Mouse (Mus musculus) spleen, adult 2 months (tissue): Measurements from ENCODE around the gene Zpbp2. TPM values are rescaled to one million over a fixed set of nuclear protein-coding genes. Genes with fewer than 3 reads are reported as not detected.
A peak's percentile ranks its signal among the peaks of the same experiment; 100 is the strongest.

Experiments used
- DNase-seq, 2 experiments: peaks; one replicate each; pipeline versions ENCODE4 v3.0.0 to v3.0.0-alpha.2; 2012 to 2021; ENCODE audit warnings: low spot score in 2 of 2, low read depth in 1 of 2
- H3K27ac ChIP-seq: fragments of 200-500 bp; 2 replicates; pipeline ENCODE4 v1.5.1; 2012; ENCODE audit warnings: low read length, inconsistent platforms; ENCODE audit not compliant: insufficient read depth
- H3K27me3 ChIP-seq: fragments of 200-500 bp; 2 replicates; pipeline ENCODE4 v1.6.1; 2012; ENCODE audit warnings: mild to moderate bottlenecking, moderate library complexity, low read length, inconsistent platforms; ENCODE audit not compliant: control insufficient read depth, insufficient read depth
- H3K36me3 ChIP-seq: fragments of 200-500 bp; 2 replicates; pipeline ENCODE4 v1.6.1; 2012; ENCODE audit warnings: mild to moderate bottlenecking, low read length, inconsistent platforms; ENCODE audit not compliant: control insufficient read depth, insufficient read depth
- H3K4me1 ChIP-seq: fragments of 200-500 bp; 2 replicates; pipeline ENCODE4 v1.6.1; 2011; ENCODE audit warnings: inconsistent platforms; ENCODE audit not compliant: control insufficient read depth, insufficient read depth, insufficient read length
- H3K4me3 ChIP-seq: fragments of 200-500 bp; 2 replicates; pipeline ENCODE4 v1.5.1; 2011; ENCODE audit warnings: mild to moderate bottlenecking, inconsistent platforms; ENCODE audit not compliant: insufficient read depth, insufficient read length; ENCODE audit errors: extremely low read depth
- CTCF ChIP-seq: fragments of 200-500 bp; IDR thresholded peaks from 2 replicates; pipeline ENCODE4 v1.5.1; 2011; ENCODE audit warnings: mild to moderate bottlenecking, inconsistent platforms; ENCODE audit not compliant: insufficient read depth, insufficient read length, insufficient replicate concordance; ENCODE audit errors: extremely low read depth
- POLR2A ChIP-seq: fragments of 200-500 bp; IDR thresholded peaks from 2 replicates; pipeline ENCODE4 v1.6.1; 2011; ENCODE audit warnings: low read depth, low read length, inconsistent platforms
- WGBS: fragments of 180-500 bp; shearing (Covaris S2); methylation state at CpG from one replicate; pipeline ENCODE4 v1.1.7; 2018; 5-methylcytosine and 5-hydroxymethylcytosine counted together
- polyA plus RNA-seq: library from polyadenylated mRNA; depleted of rRNA; stranded (reverse); fragments of >200 nt; gene quantifications from 2 replicates; pipeline ENCODE4 v1.2.3, GENCODE M21; 2012

Zpbp2 gene
- polyA plus RNA-seq, 1 experiment: 1.2 TPM

- no peak for TF ChIP-seq POLR2A
- no peak for TF ChIP-seq CTCF
- DNase-seq: no peak
- 81% methylated on average over 10 of the region's 10 CpGs for whole genome bisulfite sequencing
- H3K36me3 ChIP-seq: peaks cover 19% of the 10 kb centered on the region
- no peak overlapping the region for H3K4me3 ChIP-seq
- no peak overlapping the region for H3K27ac ChIP-seq
- H3K27me3 ChIP-seq: no peaks in the 10 kb centered on the region
- peaks cover 4% of the 10 kb centered on the region for H3K4me1 ChIP-seq
These were observed 30.4 kb upstream of the Zpbp2 start for GRCm38 (mm10) chr11:98520468-98520867.

GRCm38 (mm10) chr11:98525140-98525539 lies 25.8 kb upstream of the Zpbp2 start:
- DNase-seq: no peak
- no peak overlapping the region for H3K4me3 ChIP-seq
- no peaks in the 10 kb centered on the region for H3K27me3 ChIP-seq
- TF ChIP-seq CTCF (no peak), POLR2A (no peak)
- no peak overlapping the region for H3K27ac ChIP-seq
- peaks cover 10% of the 10 kb centered on the region; the same call in 1 of the 2 replicates for H3K36me3 ChIP-seq
- 15% methylated on average over 4 of the region's 4 CpGs for WGBS
- H3K4me1 ChIP-seq: peaks cover 22% of the 10 kb centered on the region

GRCm38 (mm10) chr11:98526824-98527461 lies 24.0 kb upstream of the Zpbp2 start:
- H3K27me3 ChIP-seq: no peaks in the 10 kb centered on the region
- WGBS: 46% methylated on average over 10 of the region's 10 CpGs
- H3K36me3 ChIP-seq: peaks cover 5% of the 10 kb centered on the region; the same call in 1 of the 2 replicates
- DNase-seq: no peak
- peaks cover 25% of the 10 kb centered on the region for H3K4me1 ChIP-seq
- H3K4me3 ChIP-seq: no peak overlapping the region
- no peak for TF ChIP-seq POLR2A
- no peak for TF ChIP-seq CTCF
- peak overlapping the region; percentile 30 for H3K27ac ChIP-seq

GRCm38 (mm10) chr11:98537480-98538034 lies 13.3 kb upstream of the Zpbp2 start:
- Histone ChIP-seq H3K27me3 (no peaks in the 10 kb centered on the region), H3K4me1 (peaks cover 7% of the 10 kb centered on the region; the same call in 1 of the 2 replicates), H3K27ac (no peak overlapping the region), H3K4me3 (no peak overlapping the region), H3K36me3 (peaks cover 2% of the 10 kb centered on the region; the same call in 1 of the 2 replicates)
- no peak for DNase-seq
- TF ChIP-seq POLR2A (no peak), CTCF (no peak)

- DNase-seq: peak in 1 of 2 experiments; percentile 32
These were observed 10.6 kb upstream of the Zpbp2 start for GRCm38 (mm10) chr11:98540319-98540718.

GRCm38 (mm10) chr11:98542553-98542952 lies 8.3 kb upstream of the Zpbp2 start:
- TF ChIP-seq CTCF (no peak), POLR2A (no peak)
- H3K27ac ChIP-seq: peak overlapping the region; percentile 56
- peak overlapping the region; percentile 51 for H3K4me3 ChIP-seq
- peak in 1 of 2 experiments; percentile 20 for DNase-seq
- H3K4me1 ChIP-seq: peaks cover 8% of the 10 kb centered on the region; the same call in 1 of the 2 replicates
- 43% methylated on average over 8 of the region's 8 CpGs for WGBS
- peaks cover 1% of the 10 kb centered on the region; the same call in 1 of the 2 replicates for H3K36me3 ChIP-seq
- no peaks in the 10 kb centered on the region for H3K27me3 ChIP-seq

More at GRCm38 (mm10) chr11:98540319-98540718, 10.6 kb upstream of the Zpbp2 start:
- 82% methylated on average over 5 of the region's 5 CpGs for WGBS
- H3K27ac ChIP-seq: no peak overlapping the region
- no peaks in the 10 kb centered on the region for H3K27me3 ChIP-seq
- H3K4me1 ChIP-seq: peaks cover 3% of the 10 kb centered on the region; the same call in 1 of the 2 replicates
- H3K36me3 ChIP-seq: peaks cover 1% of the 10 kb centered on the region; the same call in 1 of the 2 replicates
- TF ChIP-seq CTCF (peak; percentile 10; the same call in 1 of the 2 replicates), POLR2A (no peak)
- no peak overlapping the region for H3K4me3 ChIP-seq
